Comparison of ENCODE assay signal across 18 mouse cellular contexts in genomic region chr10:5594457-5594856, GRCm38 (mm10). TPM values are rescaled to one million over a fixed set of nuclear protein-coding genes. Genes with fewer than 3 reads are reported as not detected.
A peak's percentile ranks its signal among the peaks of the same experiment; 100 is the strongest.
DNase-seq lines count a peak whose midpoint lies in the region; ATAC-seq lines count a peak whose summit lies in the region.
"Had no signal": no experiment of that assay in that cellular context is flagged by ENCODE, and none has a peak within 500 bp of the region (broad histone marks: within the 10 kb centered on the region; RNA-seq: fewer than 3 reads in every experiment).

No protein-coding gene starts in this region.

- no peak for ATAC-seq in kidney, embryonic 14.5 days (ENCODE audit: low FRiP score, low TSS enrichment)
- ATAC-seq in lung, embryonic 15.5 days (ENCODE audit: borderline replicate concordance, extremely low read depth, low FRiP score, low TSS enrichment) = no peak
- peak; percentile 17; the same call in 1 of the 2 replicates for ATAC-seq in megakaryocyte progenitor cell, adult 5-6 weeks (replicated peaks; ENCODE audit: poor library complexity)
- ATAC-seq: forebrain, embryonic 15.5 days had no signal

- DNase-seq in heart, adult 11 months = peak; percentile 55
- no peak for DNase-seq in heart, postnatal 10 days
- DNase-seq in kidney, postnatal 10 days = no peak
- no peak for DNase-seq in lung, adult 18-20 months
- no peak for DNase-seq in embryo, embryonic 11 days
- DNase-seq: cerebellum, adult 2 months; gastrocnemius, postnatal 10 days; kidney, adult 9 months; right cerebral cortex, adult 18-20 months; thymus, adult 2 months had no signal

- 64% methylated on average over 5 of the region's 5 CpGs for WGBS in kidney, embryonic 14.5 days
- WGBS in lung, embryonic 15.5 days = 54% methylated on average over 5 of the region's 5 CpGs

- no peak overlapping the region for H3K9ac ChIP-seq in kidney, embryonic 14.5 days (ENCODE audit: low read depth, low read length)
- H3K9ac ChIP-seq in lung, embryonic 15.5 days = no peak overlapping the region
- H3K9ac ChIP-seq: forebrain, embryonic 15.5 days; hindbrain, embryonic 15.5 days; limb, embryonic 13.5 days had no signal

- no peaks in the 10 kb centered on the region for H3K4me1 ChIP-seq in kidney, embryonic 14.5 days (ENCODE audit: control insufficient read depth, insufficient read depth, low read length)
- H3K4me1 ChIP-seq in lung, embryonic 15.5 days = no peaks in the 10 kb centered on the region
- H3K4me1 ChIP-seq: forebrain, embryonic 15.5 days; hindbrain, embryonic 15.5 days; limb, embryonic 13.5 days; midbrain, embryonic 10.5 days had no signal

- H3K27ac ChIP-seq in kidney, embryonic 14.5 days (ENCODE audit: low read depth, low read length) = no peak overlapping the region
- no peak overlapping the region for H3K27ac ChIP-seq in lung, embryonic 15.5 days
- H3K27ac ChIP-seq: forebrain, embryonic 15.5 days; hindbrain, embryonic 15.5 days; limb, embryonic 13.5 days; midbrain, embryonic 10.5 days had no signal

- H3K27me3 ChIP-seq in kidney, embryonic 14.5 days (ENCODE audit: control insufficient read depth, insufficient read depth, low read length) = no peaks in the 10 kb centered on the region
- H3K27me3 ChIP-seq in lung, embryonic 15.5 days = no peaks in the 10 kb centered on the region
- H3K27me3 ChIP-seq: forebrain, embryonic 15.5 days; hindbrain, embryonic 15.5 days; limb, embryonic 13.5 days had no signal

- intact Hi-C loops in heart, postnatal 10 days (cut with DNase I) = loop anchor here (5.0 kb wide), 1 partner anchor 82 kb away; no protein-coding TSS in a partner anchor

- no peaks in the 10 kb centered on the region for H3K36me3 ChIP-seq in kidney, embryonic 14.5 days (ENCODE audit: control insufficient read depth, insufficient read depth, low read length)
- H3K36me3 ChIP-seq in lung, embryonic 15.5 days = no peaks in the 10 kb centered on the region
- H3K36me3 ChIP-seq: forebrain, embryonic 15.5 days; hindbrain, embryonic 15.5 days; limb, embryonic 13.5 days; midbrain, embryonic 10.5 days had no signal

- H3K4me3 ChIP-seq in kidney, embryonic 14.5 days (ENCODE audit: low read length) = peak overlapping the region; percentile 16
- peak overlapping the region; percentile 17 for H3K4me3 ChIP-seq in lung, embryonic 15.5 days
- H3K4me3 ChIP-seq: forebrain, embryonic 15.5 days; hindbrain, embryonic 15.5 days; limb, embryonic 13.5 days; midbrain, embryonic 10.5 days had no signal

- H3K9me3 ChIP-seq in kidney, embryonic 14.5 days (ENCODE audit: control insufficient read depth, low read length) = no peaks in the 10 kb centered on the region
- no peaks in the 10 kb centered on the region for H3K9me3 ChIP-seq in lung, embryonic 15.5 days
- H3K9me3 ChIP-seq: forebrain, embryonic 15.5 days; hindbrain, embryonic 15.5 days; limb, embryonic 13.5 days; midbrain, embryonic 10.5 days had no signal

- no peak overlapping the region for H3K4me2 ChIP-seq in kidney, embryonic 14.5 days (replicated peaks; ENCODE audit: low read depth, low read length)
- peak overlapping the region; percentile 4 for H3K4me2 ChIP-seq in lung, embryonic 15.5 days
- H3K4me2 ChIP-seq: forebrain, embryonic 15.5 days; hindbrain, embryonic 15.5 days; limb, embryonic 13.5 days had no signal

RNA-seq across cellular contexts. Expression of gene Myct1, which starts 0.9 kb away (rescaled TPM):
- 10 to 100 TPM; 22.2 to 30.4 TPM for total RNA-seq in heart, postnatal 10 days (2021)
- polyA plus RNA-seq in kidney, embryonic 14.5 days (2014; fragmentation: Nextera tagmentation; extraction: Ambion mirVana) = 6.1 and 6.6 TPM in 2 replicates
- polyA plus RNA-seq in lung, embryonic 15.5 days (2015; fragmentation: Nextera tagmentation; extraction: Ambion mirVana) = 9.3 and 10.4 TPM in 2 replicates
- 2.9 and 7.4 TPM in 2 replicates for total RNA-seq in megakaryocyte progenitor cell, adult 5-6 weeks (2015)
- 1.7 and 2.8 TPM in 2 replicates for total RNA-seq in megakaryocyte progenitor cell, adult 5-6 weeks (2017)

RNA-seq across cellular contexts. Expression of gene Syne1, which starts 43.2 kb away (rescaled TPM):
- 10 to 100 TPM; 76.4 to 85.9 TPM for total RNA-seq in heart, postnatal 10 days (2021)
- polyA plus RNA-seq in kidney, embryonic 14.5 days (2014; fragmentation: Nextera tagmentation; extraction: Ambion mirVana) = 3.6 and 5.8 TPM in 2 replicates
- 4.8 and 4.9 TPM in 2 replicates for polyA plus RNA-seq in lung, embryonic 15.5 days (2015; fragmentation: Nextera tagmentation; extraction: Ambion mirVana)
- 36.1 and 37.0 TPM in 2 replicates for total RNA-seq in megakaryocyte progenitor cell, adult 5-6 weeks (2015)
- total RNA-seq in megakaryocyte progenitor cell, adult 5-6 weeks (2017) = 41.6 and 48.4 TPM in 2 replicates

RNA-seq across cellular contexts. Expression of gene Vip, which starts 44.6 kb away (rescaled TPM):
- under 1 TPM in 1 of 2 experiments, not detected in 1; 0.69 TPM for total RNA-seq in heart, postnatal 10 days (2021)
- 0.91 and 1.2 TPM in 2 replicates for polyA plus RNA-seq in kidney, embryonic 14.5 days (2014; fragmentation: Nextera tagmentation; extraction: Ambion mirVana)
- polyA plus RNA-seq in lung, embryonic 15.5 days (2015; fragmentation: Nextera tagmentation; extraction: Ambion mirVana) = 0.50 and 1.0 TPM in 2 replicates
- not detected in 2 replicates for total RNA-seq in megakaryocyte progenitor cell, adult 5-6 weeks (2015)
- total RNA-seq in megakaryocyte progenitor cell, adult 5-6 weeks (2017) = not detected in 2 replicates
- total RNA-seq: adrenal gland, adult 18-20 months had no signal
- polyA plus RNA-seq: forebrain, embryonic 15.5 days; midbrain, embryonic 10.5 days had no signal
